ENCODE assay signal across 8 mouse cellular contexts in genomic region chr8:69715366-69715765, GRCm38 (mm10). TPM values are rescaled to one million over a fixed set of nuclear protein-coding genes. Genes with fewer than 3 reads are reported as not detected.
DNase-seq lines count a peak whose midpoint lies in the region; ATAC-seq lines count a peak whose summit lies in the region.

No protein-coding gene starts in this region.

- H3K36me3 ChIP-seq in liver, embryonic 13.5 days = peaks cover 31% of the 10 kb centered on the region

- H3K4me1 ChIP-seq in liver, embryonic 13.5 days (replicated peaks) = peaks cover 27% of the 10 kb centered on the region

- H3K4me3 ChIP-seq in liver, embryonic 13.5 days (replicated peaks) = peak overlapping the region; percentile 96

- H3K9me3 ChIP-seq in liver, embryonic 13.5 days (replicated peaks) = no peaks in the 10 kb centered on the region

- WGBS in liver, embryonic 13.5 days (ENCODE audit: insufficient replicate concordance) = 72% methylated on average over 6 of the region's 6 CpGs

- H3K27ac ChIP-seq in liver, embryonic 13.5 days = no peak overlapping the region

- no peak for ATAC-seq in liver, embryonic 13.5 days (ENCODE audit: low read depth)
- no peak for ATAC-seq in monocyte, adult 5-6 weeks (replicated peaks; ENCODE audit: insufficient number of reproducible peaks, low FRiP score, low TSS enrichment, poor library complexity, severe bottlenecking)

- H3K4me2 ChIP-seq in liver, embryonic 13.5 days = peak overlapping the region; percentile 63

- no peaks in the 10 kb centered on the region for H3K27me3 ChIP-seq in liver, embryonic 13.5 days

- peak overlapping the region; percentile 98 for H3K9ac ChIP-seq in liver, embryonic 13.5 days

- DNase-seq in cerebellum, adult 9-11 months = peak; percentile 35
- DNase-seq in cerebellum, adult 8-10 months = no peak
- DNase-seq in testis, postnatal 14 days (ENCODE audit: low spot score) = peak; percentile 3
- DNase-seq in testis, postnatal 10 days (ENCODE audit: low spot score) = no peak
- no peak for DNase-seq in liver, embryonic 13.5 days
- no peak for DNase-seq in ovary, postnatal 14 days (ENCODE audit: low spot score)
- no peak for DNase-seq in urinary bladder, postnatal 14 days (ENCODE audit: low spot score)

RNA-seq across cellular contexts. Expression of gene Zfp869, which starts 4.8 kb away (rescaled TPM):
- polyA plus RNA-seq in liver, embryonic 13.5 days (2015; fragmentation: Nextera tagmentation; extraction: Ambion mirVana) = 12.3 and 14.0 TPM in 2 replicates
- total RNA-seq in monocyte, adult 5-6 weeks (2017) = 68.4 to 82.0 TPM (median 80.1 TPM) in 3 replicates

RNA-seq across cellular contexts. Expression of gene Zfp963, which starts 34.4 kb away (rescaled TPM):
- polyA plus RNA-seq in liver, embryonic 13.5 days (2015; fragmentation: Nextera tagmentation; extraction: Ambion mirVana) = 2.2 and 2.3 TPM in 2 replicates
- total RNA-seq in monocyte, adult 5-6 weeks (2017) = 6.5 to 9.4 TPM (median 7.6 TPM) in 3 replicates

RNA-seq across cellular contexts. Expression of gene Gm20422, which starts 59.3 kb away (rescaled TPM):
- 0.28 and 0.63 TPM in 2 replicates for polyA plus RNA-seq in liver, embryonic 13.5 days (2015; fragmentation: Nextera tagmentation; extraction: Ambion mirVana)
- not detected in 3 replicates for total RNA-seq in monocyte, adult 5-6 weeks (2017)

Comparison
In these comparisons a context has a peak if more than half of its experiments do, and no peak if none do; other contexts are left out.
1. DNase-seq: peak in cerebellum, adult 9-11 months (single experiment) and testis, postnatal 14 days (single experiment); none in cerebellum, adult 8-10 months (single experiment), testis, postnatal 10 days (single experiment), liver, embryonic 13.5 days (single experiment), ovary, postnatal 14 days (single experiment) and urinary bladder, postnatal 14 days (single experiment).